ENCODE assay signal across 8 mouse cellular contexts in the genomic region with DNA sequence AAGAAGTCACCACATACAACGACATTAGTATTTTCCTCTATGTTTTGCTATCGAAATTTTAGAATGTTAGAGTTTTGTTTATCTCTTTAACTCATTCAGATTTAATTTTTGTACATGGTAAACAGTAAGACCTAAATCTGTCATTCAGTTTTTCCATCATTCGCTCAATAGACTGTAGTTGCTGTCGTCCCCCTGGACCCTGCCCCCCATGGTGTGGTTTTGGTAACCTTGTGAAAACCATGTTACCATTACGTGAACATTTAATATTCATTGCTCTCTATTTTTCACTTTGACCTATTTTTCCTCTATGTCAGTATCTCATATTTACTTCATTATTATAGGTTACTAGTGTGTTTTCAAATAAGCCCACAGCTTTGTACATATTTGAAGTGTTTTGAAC. TPM values are rescaled to one million over a fixed set of nuclear protein-coding genes. Genes with fewer than 3 reads are reported as not detected.
A peak's percentile ranks its signal among the peaks of the same experiment; 100 is the strongest.
DNase-seq lines count a peak whose midpoint lies in the region; ATAC-seq lines count a peak whose summit lies in the region.

No protein-coding gene starts in this region.

- peak; percentile 54 to 61 for DNase-seq in cerebellum, postnatal 10 days
- DNase-seq in limb, embryonic 11.5 days (ENCODE audit: low spot score) = no peak
- no peak for DNase-seq in gastrocnemius, postnatal 14 days
- DNase-seq in kidney, postnatal 10 days = no peak

- H3K4me3 ChIP-seq in megakaryocyte, embryonic 14.5 days (replicated peaks) = peak overlapping the region; percentile 94
- peak overlapping the region; percentile 32 for H3K4me3 ChIP-seq in limb, embryonic 11.5 days (ENCODE audit: low read depth, low read length)
- peak overlapping the region; percentile 54 for H3K4me3 ChIP-seq in stomach, embryonic 14.5 days (ENCODE audit: low read depth, low read length)

- no peaks in the 10 kb centered on the region for H3K36me3 ChIP-seq in megakaryocyte, embryonic 14.5 days (replicated peaks; ENCODE audit: low read length)
- no peaks in the 10 kb centered on the region for H3K36me3 ChIP-seq in limb, embryonic 11.5 days (ENCODE audit: control insufficient read depth, insufficient read depth, low read length)
- no peaks in the 10 kb centered on the region for H3K36me3 ChIP-seq in stomach, embryonic 14.5 days (ENCODE audit: control insufficient read depth, insufficient read depth, low read length)

- no peak overlapping the region for H3K9ac ChIP-seq in limb, embryonic 11.5 days (ENCODE audit: low read length)
- no peak overlapping the region for H3K9ac ChIP-seq in stomach, embryonic 14.5 days (replicated peaks; ENCODE audit: low read depth, low read length)

- H3K27ac ChIP-seq in limb, embryonic 11.5 days (replicated peaks; ENCODE audit: low read depth, low read length) = no peak overlapping the region
- no peak overlapping the region for H3K27ac ChIP-seq in stomach, embryonic 14.5 days (ENCODE audit: low read length)

- intact Hi-C loops in gastrocnemius, postnatal 14 days (cut with DNase I; ENCODE audit: low total_unique reads) = loop anchor here (2.0 kb wide), 1 partner anchor 38 kb away; no protein-coding TSS in a partner anchor

- H3K4me1 ChIP-seq in megakaryocyte, embryonic 14.5 days = peaks cover 37% of the 10 kb centered on the region
- H3K4me1 ChIP-seq in limb, embryonic 11.5 days (ENCODE audit: control insufficient read depth, insufficient read depth, low read length) = no peaks in the 10 kb centered on the region
- no peaks in the 10 kb centered on the region for H3K4me1 ChIP-seq in stomach, embryonic 14.5 days (ENCODE audit: control insufficient read depth, insufficient read depth, low read length)

- H3K27me3 ChIP-seq in megakaryocyte, embryonic 14.5 days (replicated peaks) = no peaks in the 10 kb centered on the region
- no peaks in the 10 kb centered on the region for H3K27me3 ChIP-seq in limb, embryonic 11.5 days (ENCODE audit: control insufficient read depth, insufficient read depth, low read length)
- H3K27me3 ChIP-seq in stomach, embryonic 14.5 days (ENCODE audit: control insufficient read depth, insufficient read depth, low read length) = no peaks in the 10 kb centered on the region

- ATAC-seq in cerebellum, adult (ENCODE audit: insufficient number of reproducible peaks, low FRiP score, low TSS enrichment) = no peak
- no peak for ATAC-seq in megakaryocyte, adult 5-6 weeks (ENCODE audit: poor library complexity, severe bottlenecking)
- ATAC-seq in limb, embryonic 11.5 days (ENCODE audit: insufficient number of reproducible peaks, low FRiP score, low TSS enrichment, low read depth) = no peak
- no peak for ATAC-seq in stomach, embryonic 14.5 days (ENCODE audit: insufficient number of reproducible peaks, insufficient read depth, low FRiP score, low read depth)

- WGBS in limb, embryonic 11.5 days = 26% methylated on average over 5 of the region's 5 CpGs
- WGBS in stomach, embryonic 14.5 days = 22% methylated on average over 5 of the region's 5 CpGs

- peak overlapping the region; percentile 31 for H3K4me2 ChIP-seq in limb, embryonic 11.5 days (ENCODE audit: low read depth, severe bottlenecking)
- H3K4me2 ChIP-seq in stomach, embryonic 14.5 days (replicated peaks; ENCODE audit: low read depth, low read length) = peak overlapping the region; percentile 19

- H3K9me3 ChIP-seq in megakaryocyte, embryonic 14.5 days = no peaks in the 10 kb centered on the region
- H3K9me3 ChIP-seq in limb, embryonic 11.5 days (ENCODE audit: control insufficient read depth, low read length) = no peaks in the 10 kb centered on the region
- no peaks in the 10 kb centered on the region for H3K9me3 ChIP-seq in stomach, embryonic 14.5 days (ENCODE audit: control insufficient read depth, low read depth, low read length)

RNA-seq across cellular contexts. Expression of gene Klrb1c, which starts 24.4 kb away (rescaled TPM):
- not detected in 2 replicates for polyA plus RNA-seq in megakaryocyte, embryonic 14.5 days (2012; ENCODE audit: insufficient read depth, low replicate concordance)
- 4.7 and 10.0 TPM in 2 replicates for total RNA-seq in megakaryocyte, adult 5-6 weeks (2015)
- total RNA-seq in megakaryocyte, adult 5-6 weeks (2017) = 6.8 and 8.4 TPM in 2 replicates
- polyA plus RNA-seq in limb, embryonic 11.5 days (2014; fragmentation: Nextera tagmentation; extraction: Ambion mirVana) = not detected in 2 replicates
- polyA plus RNA-seq in stomach, embryonic 14.5 days (2014; fragmentation: Nextera tagmentation; extraction: Ambion mirVana) = not detected in 2 replicates
- total RNA-seq in gastrocnemius, postnatal 14 days (2021) = under 1 TPM in 1 of 2 experiments, not detected in 1; 0.14 TPM

RNA-seq across cellular contexts. Expression of gene Klrb1, which starts 41.7 kb away (rescaled TPM):
- not detected in 2 replicates for polyA plus RNA-seq in megakaryocyte, embryonic 14.5 days (2012; ENCODE audit: insufficient read depth, low replicate concordance)
- 0.62 TPM in 1 of 2 replicates, not detected in the other for total RNA-seq in megakaryocyte, adult 5-6 weeks (2015)
- total RNA-seq in megakaryocyte, adult 5-6 weeks (2017) = 0.26 and 0.73 TPM in 2 replicates
- polyA plus RNA-seq in limb, embryonic 11.5 days (2014; fragmentation: Nextera tagmentation; extraction: Ambion mirVana) = not detected in 2 replicates
- polyA plus RNA-seq in stomach, embryonic 14.5 days (2014; fragmentation: Nextera tagmentation; extraction: Ambion mirVana) = not detected in 2 replicates
- not detected for total RNA-seq in gastrocnemius, postnatal 14 days (2021)

Comparison
In these comparisons a context has a peak if more than half of its experiments do, and no peak if none do; other contexts are left out.
1. DNase-seq: peak in cerebellum, postnatal 10 days (2 of 2); none in limb, embryonic 11.5 days (single experiment), gastrocnemius, postnatal 14 days (single experiment) and kidney, postnatal 10 days (single experiment).
2. H3K4me3 ChIP-seq: peak in every context shown above with its lines; median percentile 94 in megakaryocyte, embryonic 14.5 days; 54 in stomach, embryonic 14.5 days; 32 in limb, embryonic 11.5 days.